Mouse (Mus musculus): ENCODE measurements around the gene Evc.

DNA sequence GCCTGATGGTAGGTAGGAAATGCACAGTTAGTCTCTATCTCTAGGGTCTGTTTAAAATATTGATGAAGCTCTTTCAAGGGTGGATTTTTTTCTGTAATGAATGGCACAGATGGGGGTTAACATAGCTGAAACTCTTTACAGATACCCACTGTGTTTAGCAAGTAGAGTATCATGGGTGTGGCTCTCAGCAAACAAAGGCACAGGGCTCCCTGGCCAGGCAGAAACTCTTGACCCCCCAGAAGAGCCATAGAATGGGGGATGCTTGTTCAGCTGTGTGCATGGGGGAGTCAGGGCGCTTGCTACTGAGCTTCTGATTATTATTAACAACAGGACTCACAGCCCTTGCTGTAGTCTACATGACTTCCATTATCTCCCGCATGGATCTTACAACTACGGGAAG, 87.8 kb downstream of the Evc start:
- TF ChIP-seq POLR2A (IDR thresholded peaks at IDR 0.05; ENCODE audit: insufficient read length, low read depth), result no peak
- TF ChIP-seq MAX (IDR thresholded peaks at IDR 0.05; ENCODE audit: low read depth), result no peak
- no peak for TF ChIP-seq CEBPB (IDR thresholded peaks at IDR 0.05; ENCODE audit: insufficient read depth, poor library complexity, severe bottlenecking)
- no peak for TF ChIP-seq USF1 (IDR thresholded peaks at IDR 0.05; ENCODE audit: low read depth)
- no peak for TF ChIP-seq POLR2AphosphoS2 (IDR thresholded peaks at IDR 0.05; ENCODE audit: insufficient read length, low read depth)
- no peak for TF ChIP-seq REST (IDR thresholded peaks at IDR 0.05; ENCODE audit: insufficient read depth, insufficient read length)
- no peak for TF ChIP-seq TCF12 (IDR thresholded peaks at IDR 0.05; ENCODE audit: insufficient read depth, poor library complexity, severe bottlenecking)
- no peak for TF ChIP-seq MYOG (IDR thresholded peaks at IDR 0.05; ENCODE audit: control insufficient read depth in 1 of 3, insufficient read depth in 1 of 3, insufficient read length in 2 of 3, low read depth in 2 of 3)
